Mouse (Mus musculus): ENCODE measurements at regions not wholly inside any gene's neighbourhood (a gene's known extent, or its start where the extent isn't known, plus 50 kb on each side); places are given as distances from the start of the nearest gene placed in this dataset.

- DNase-seq (ENCODE audit: low read depth): no peak
These were observed 69.6 kb upstream of the Slc35b4 start for GRCm38 (mm10) chr6:34246512-34246911.

- no peak for DNase-seq (ENCODE audit: low read depth)
These were observed 66.1 kb upstream of the Slc35b4 start for GRCm38 (mm10) chr6:34243001-34243400.

DNA sequence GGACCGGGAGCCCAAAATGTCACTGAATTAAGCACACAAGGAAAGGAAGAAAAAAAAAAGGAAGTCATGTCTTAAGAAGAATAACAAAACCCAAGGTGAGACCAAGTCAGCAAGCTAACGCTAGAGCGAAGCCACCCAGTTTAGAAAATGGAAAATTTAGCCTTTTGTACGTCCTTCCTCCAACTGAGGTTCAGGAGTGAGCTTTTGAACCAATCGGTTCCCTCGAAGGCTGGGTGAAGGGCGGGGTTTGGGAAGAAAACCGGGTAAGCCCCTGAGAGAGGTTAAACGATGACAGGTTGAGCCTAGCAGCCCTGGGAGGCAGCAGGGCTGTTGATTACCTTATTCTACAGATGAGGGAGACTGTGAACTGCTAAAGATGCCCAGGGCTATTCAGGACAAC is 65.6 kb upstream of the Slc35b4 start:
- DNase-seq (ENCODE audit: low read depth): no peak

GRCm38 (mm10) chr6:34235132-34235531 is 58.2 kb upstream of the Slc35b4 start:
- DNase-seq (ENCODE audit: low read depth): no peak

DNA sequence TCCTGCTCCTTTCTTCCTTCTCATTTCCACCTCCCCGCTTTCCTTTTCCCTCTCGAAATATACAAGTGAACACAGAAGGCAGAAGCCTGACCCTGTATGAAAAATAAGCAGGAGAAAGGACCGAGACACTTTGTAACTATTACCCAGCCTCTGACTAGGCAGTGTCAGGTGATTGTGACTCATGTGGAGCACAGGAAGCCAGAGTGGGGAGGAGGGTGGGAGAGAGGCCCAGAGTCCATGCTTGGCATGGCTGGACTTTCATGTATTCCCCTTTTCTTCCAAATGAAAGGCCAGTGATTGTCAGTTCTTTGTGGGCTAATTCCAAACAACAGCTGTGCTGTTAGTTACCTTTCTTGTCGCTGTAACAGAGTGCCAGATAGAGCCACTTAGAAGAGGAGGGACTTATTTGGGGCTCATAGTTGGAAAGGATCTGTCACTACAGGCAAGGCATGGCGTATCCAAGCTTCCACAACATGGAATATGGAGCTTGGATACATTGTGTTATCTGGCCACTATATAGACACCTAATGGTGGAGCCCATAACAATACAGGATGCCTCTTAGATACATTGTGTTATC is 57.6 kb upstream of the Slc35b4 start:
- peak; percentile 70 for DNase-seq (ENCODE audit: low read depth)

DNA sequence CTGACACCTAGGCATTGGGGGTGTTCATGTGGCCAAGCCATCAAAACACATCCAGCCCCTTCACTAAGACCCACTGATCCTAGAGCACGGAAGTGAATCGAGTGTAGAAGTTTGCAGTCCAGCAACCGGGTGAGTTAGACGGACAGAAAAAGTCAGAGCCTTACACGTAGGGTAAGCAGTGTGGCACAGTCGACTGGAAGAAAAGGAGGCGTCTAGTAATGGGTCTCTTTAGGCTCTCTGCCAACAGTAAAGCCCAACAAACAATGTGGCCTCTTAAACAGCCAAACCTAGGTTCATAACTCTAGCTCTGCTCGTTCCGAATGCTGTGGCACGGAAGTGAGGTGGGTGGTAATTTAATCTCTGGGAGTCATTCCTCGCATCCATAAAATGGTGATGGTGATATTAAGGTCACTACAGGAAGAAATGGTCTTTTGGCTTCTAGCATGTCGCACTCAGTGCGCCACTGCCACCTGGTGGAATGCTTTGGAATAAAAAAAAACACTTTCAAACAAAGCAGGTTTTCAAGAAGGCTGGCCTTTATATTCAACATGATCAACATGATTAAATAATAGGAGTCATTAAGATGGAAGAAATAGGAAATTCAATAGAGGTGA is 54.0 kb upstream of the Slc35b4 start:
- peak; percentile 49 for DNase-seq (ENCODE audit: low read depth)

- DNase-seq (ENCODE audit: low read depth): no peak
These were observed 50.2 kb upstream of the Slc35b4 start for GRCm38 (mm10) chr6:34227131-34227530.
